Mouse (Mus musculus) E14TG2a.4 (cell line): ENCODE measurements around the gene Ston1.

Experiments used
- CTCF ChIP-seq: conservative IDR thresholded peaks from 2 replicates; pipeline ENCODE4 v1.5.1; 2014; ENCODE audit warnings: low read length
- NANOG ChIP-seq: IDR thresholded peaks from 2 replicates; pipeline ENCODE4 v1.6.1; 2014; ENCODE audit warnings: borderline replicate concordance, low read length, mixed read lengths

- TF ChIP-seq CTCF (no peak), NANOG (no peak)
These were observed 43.9 kb upstream of the Ston1 start for GRCm38 (mm10) chr17:88553473-88554087.
